Mouse (Mus musculus) lung, postnatal 0 days (tissue): ENCODE measurements around the gene Rpl31. TPM values are rescaled to one million over a fixed set of nuclear protein-coding genes. Genes with fewer than 3 reads are reported as not detected.

Source experiments
- ATAC-seq: fragments of 200-750 bp; cut with Nextera tagmentation; 2 replicates; pipeline ENCODE4 v1.8.0; 2017; ENCODE audit warnings: moderate library complexity
- DNase-seq: peaks from one replicate; pipeline ENCODE4 v3.0.0-alpha.2; 2016; ENCODE audit warnings: low spot score
- H3K27ac ChIP-seq: fragments of 300-500 bp; sonication (generic); 2 replicates; pipeline ENCODE4 v1.5.1; 2014; ENCODE audit warnings: antibody characterized with exemption, mild to moderate bottlenecking, low read length, mixed read lengths
- H3K27me3 ChIP-seq: fragments of 300-500 bp; sonication (generic); replicated peaks from 2 replicates; pipeline ENCODE4 v1.6.1; 2014; ENCODE audit warnings: low read length, mixed read lengths; ENCODE audit not compliant: insufficient read depth
- H3K36me3 ChIP-seq: fragments of 300-500 bp; sonication (generic); 2 replicates; pipeline ENCODE4 v1.6.1; 2014; ENCODE audit warnings: low read length, mixed read lengths; ENCODE audit not compliant: insufficient read depth
- H3K4me1 ChIP-seq: fragments of 300-500 bp; sonication (generic); 2 replicates; pipeline ENCODE4 v1.6.1; 2014; ENCODE audit warnings: antibody characterized with exemption, low read depth, low read length, mixed read lengths; ENCODE audit not compliant: insufficient read depth
- H3K4me2 ChIP-seq: fragments of 300-500 bp; sonication (generic); replicated peaks from 2 replicates; pipeline ENCODE4 v1.6.1; 2014; ENCODE audit warnings: low read depth, mild to moderate bottlenecking, low read length, moderate library complexity, mixed read lengths
- H3K4me3 ChIP-seq: fragments of 300-500 bp; sonication (generic); 2 replicates; pipeline ENCODE4 v1.5.1; 2014; ENCODE audit warnings: low read depth, low read length
- H3K9ac ChIP-seq: fragments of 300-500 bp; sonication (generic); replicated peaks from 2 replicates; pipeline ENCODE4 v1.6.1; 2014; ENCODE audit warnings: low read depth, mild to moderate bottlenecking
- H3K9me3 ChIP-seq: fragments of 300-500 bp; sonication (generic); 2 replicates; pipeline ENCODE4 v1.6.1; 2016; ENCODE audit warnings: low read length, mixed read lengths
- CTCF ChIP-seq: IDR thresholded peaks from 2 replicates; pipeline ENCODE4 v1.5.1; 2016; ENCODE audit warnings: antibody characterized with exemption, mild to moderate bottlenecking
- EP300 ChIP-seq: IDR thresholded peaks from 2 replicates; pipeline ENCODE4 v1.6.1; 2016; ENCODE audit warnings: antibody characterized with exemption, mild to moderate bottlenecking, control low read depth
- WGBS: fragments of 180-500 bp; shearing (Covaris S2); extraction: QIAGEN DNeasy Blood & Tissue Kit; methylation state at CpG from one replicate; pipeline ENCODE4 v1.1.7; 2014; 5-methylcytosine and 5-hydroxymethylcytosine counted together
- polyA plus RNA-seq: library from polyadenylated mRNA; unstranded; fragments of >200 nt; fragmentation: Nextera tagmentation; extraction: Ambion mirVana; gene quantifications from 2 replicates; pipeline ENCODE4 v1.2.1, GENCODE M21; 2015

Rpl31 gene
- polyA plus RNA-seq, 1 experiment from 2014 or later: 423 TPM

DNA sequence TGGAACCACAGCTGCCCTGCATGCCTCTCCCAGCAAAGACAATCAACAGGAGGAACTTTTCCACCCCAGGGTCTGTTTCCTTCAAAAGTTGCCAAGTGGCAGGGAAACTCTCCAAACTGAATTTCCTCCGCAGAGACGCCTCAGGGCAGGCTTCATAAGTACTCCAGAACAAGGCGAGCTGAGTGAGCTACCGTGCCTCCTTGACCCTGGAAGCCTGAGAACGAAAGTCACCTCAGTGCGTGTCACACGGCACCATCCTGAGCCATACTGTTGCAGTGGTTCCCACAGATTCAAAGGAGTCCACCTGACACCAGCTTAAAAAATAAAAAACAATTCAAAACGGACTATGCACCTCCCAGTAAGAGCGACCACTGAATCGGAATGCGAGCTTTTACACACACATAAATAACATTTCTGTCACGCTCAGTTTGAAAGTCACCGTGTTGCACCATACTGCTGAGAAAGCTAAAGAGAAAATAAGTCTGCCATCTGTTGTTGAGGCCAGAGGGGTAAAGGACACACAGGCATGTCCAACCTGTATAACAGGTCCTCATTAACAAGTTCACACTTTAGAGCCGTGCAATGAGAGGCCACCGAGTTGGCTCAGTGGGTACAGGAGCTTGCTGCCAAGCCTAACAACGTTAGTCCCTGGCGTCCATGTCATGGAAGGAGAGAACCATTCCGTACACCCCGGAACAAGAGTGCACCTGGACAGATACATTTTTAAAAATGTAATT, 42.6 kb downstream of the Rpl31 start:
- Histone ChIP-seq H3K9me3 (no peaks in the 10 kb centered on the region), H3K4me2 (no peak overlapping the region), H3K4me3 (no peak overlapping the region), H3K27me3 (no peaks in the 10 kb centered on the region), H3K36me3 (no peaks in the 10 kb centered on the region), H3K4me1 (peaks cover 8% of the 10 kb centered on the region; the same call in 1 of the 2 replicates), H3K9ac (no peak overlapping the region), H3K27ac (peak overlapping the region; percentile 74)
- peak; percentile 73 for DNase-seq
- TF ChIP-seq CTCF (no peak), EP300 (no peak)
- peak; percentile 84 for ATAC-seq
- WGBS: 53% methylated on average over 19 of the region's 19 CpGs

DNA sequence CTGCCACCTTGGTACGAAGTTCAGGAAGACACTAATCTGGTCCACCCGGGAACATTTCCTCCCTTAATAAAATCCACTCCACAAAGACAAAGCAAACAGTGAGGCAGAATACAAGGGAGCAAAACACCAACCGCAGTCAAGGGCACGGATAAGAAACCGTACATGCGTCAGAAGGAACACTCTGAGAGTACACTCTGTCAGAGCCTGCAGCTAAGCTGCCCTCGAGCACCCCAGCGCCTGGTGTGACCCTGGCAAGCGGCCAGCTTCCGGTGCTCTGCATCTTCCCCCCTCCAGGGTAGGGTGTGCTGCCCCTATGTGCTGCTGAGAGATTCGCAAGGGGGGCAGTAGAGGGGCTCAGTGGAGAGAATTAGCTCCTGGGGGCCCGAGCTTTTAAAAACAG, 50.2 kb downstream of the Rpl31 start:
- ATAC-seq: peak; percentile 96
- Histone ChIP-seq H3K9me3 (no peaks in the 10 kb centered on the region), H3K36me3 (no peaks in the 10 kb centered on the region), H3K4me3 (no peak overlapping the region), H3K4me2 (no peak overlapping the region), H3K9ac (no peak overlapping the region), H3K27ac (peak overlapping the region; percentile 74), H3K4me1 (peaks cover 4% of the 10 kb centered on the region; the same call in 1 of the 2 replicates), H3K27me3 (no peaks in the 10 kb centered on the region)
- 7% methylated on average over 12 of the region's 12 CpGs for WGBS
- TF ChIP-seq EP300 (peak; percentile 99), CTCF (peak; percentile 41; the same call in 1 of the 2 replicates)
- DNase-seq: peak; percentile 93

DNA sequence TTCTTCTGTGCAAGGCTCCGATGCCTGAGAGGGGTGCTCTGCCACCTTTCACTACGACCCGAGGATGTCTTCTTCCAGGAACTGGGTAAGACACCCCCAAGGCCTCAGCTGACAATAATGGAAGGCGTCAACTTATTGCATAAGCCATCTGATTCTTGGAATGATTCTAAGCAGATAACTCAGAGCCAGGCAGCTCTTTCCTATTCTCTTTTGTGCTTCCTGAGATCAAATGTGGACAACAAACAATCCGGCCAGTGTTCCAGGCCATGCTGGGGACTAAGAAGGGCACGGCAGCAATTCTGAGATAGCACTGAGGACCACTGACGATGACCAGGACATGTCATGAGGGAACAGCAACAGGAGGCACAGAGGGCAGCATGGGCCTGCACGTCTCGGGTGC, 51.2 kb downstream of the Rpl31 start:
- DNase-seq: no peak

DNA sequence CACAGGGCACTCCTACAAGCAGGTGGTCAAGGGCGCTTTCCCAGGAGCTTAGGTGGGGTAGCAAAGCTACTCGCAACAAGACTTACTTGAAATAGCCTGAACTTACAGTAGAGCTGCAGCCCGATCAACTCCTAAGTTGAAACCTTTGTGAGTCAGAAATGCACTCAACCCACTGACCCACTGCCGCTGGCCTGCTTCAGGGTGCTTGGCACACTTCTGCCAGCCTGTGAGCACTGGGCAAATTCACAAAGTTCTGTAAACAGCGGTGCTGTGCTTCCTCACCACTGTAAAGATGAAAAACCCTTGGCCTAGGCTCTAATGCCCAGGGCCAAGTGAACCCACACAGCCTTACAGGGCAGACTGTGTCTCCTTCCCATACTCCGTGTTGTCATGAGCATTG, 53.3 kb downstream of the Rpl31 start:
- H3K9me3 ChIP-seq: no peaks in the 10 kb centered on the region
- H3K9ac ChIP-seq: no peak overlapping the region
- 84% methylated on average over 6 of the region's 6 CpGs for WGBS
- H3K4me3 ChIP-seq: no peak overlapping the region
- no peak overlapping the region for H3K4me2 ChIP-seq
- peak overlapping the region; percentile 26; the same call in 1 of the 2 replicates for H3K27ac ChIP-seq
- H3K36me3 ChIP-seq: no peaks in the 10 kb centered on the region
- TF ChIP-seq EP300: no peak
- no peak for TF ChIP-seq CTCF
- DNase-seq: no peak
- H3K4me1 ChIP-seq: peaks cover 4% of the 10 kb centered on the region; the same call in 1 of the 2 replicates
- H3K27me3 ChIP-seq: no peaks in the 10 kb centered on the region
- no peak for ATAC-seq

More for the DNA sequence above, 51.2 kb downstream of the Rpl31 start:
- no peaks in the 10 kb centered on the region for H3K27me3 ChIP-seq
- peaks cover 4% of the 10 kb centered on the region; the same call in 1 of the 2 replicates for H3K4me1 ChIP-seq
- H3K36me3 ChIP-seq: no peaks in the 10 kb centered on the region
- no peak overlapping the region for H3K4me2 ChIP-seq
- WGBS: 60% methylated on average over 9 of the region's 9 CpGs
- no peak overlapping the region for H3K9ac ChIP-seq
- peak overlapping the region; percentile 74 for H3K27ac ChIP-seq
- TF ChIP-seq EP300: peak; percentile 72; the same call in 1 of the 2 replicates
- TF ChIP-seq CTCF: no peak
- no peak for ATAC-seq
- no peaks in the 10 kb centered on the region for H3K9me3 ChIP-seq
- no peak overlapping the region for H3K4me3 ChIP-seq

Other genes starting within 250 kb of the Rpl31 start
- gene Npas2, start 174.1 kb upstream of the Rpl31 start, polyA plus RNA-seq: 2.2 TPM in 2 replicates
- gene Tbc1d8, start 110.9 kb downstream of the Rpl31 start, polyA plus RNA-seq: 14.5 and 18.0 TPM in 2 replicates
- 10.0 and 10.7 TPM in 2 replicates for gene Cnot11, start 167.2 kb downstream of the Rpl31 start, polyA plus RNA-seq
- gene Rnf149, start 209.6 kb downstream of the Rpl31 start, polyA plus RNA-seq: 25.1 and 31.0 TPM in 2 replicates